Mouse (Mus musculus) spleen, adult 2 months (tissue): ENCODE data around the gene Gmeb1.

Source experiments
- CTCF ChIP-seq: fragments of 200-500 bp; IDR thresholded peaks from 2 replicates; pipeline ENCODE4 v1.5.1; 2011; ENCODE audit warnings: mild to moderate bottlenecking, inconsistent platforms; ENCODE audit not compliant: insufficient read depth, insufficient read length, insufficient replicate concordance; ENCODE audit errors: extremely low read depth
- POLR2A ChIP-seq: fragments of 200-500 bp; IDR thresholded peaks from 2 replicates; pipeline ENCODE4 v1.6.1; 2011; ENCODE audit warnings: low read depth, low read length, inconsistent platforms

GRCm38 (mm10) chr4:132261514-132262357, at the start of gene Gmeb1:
- TF ChIP-seq POLR2A (no peak; the same call in 1 of the 2 replicates), CTCF (no peak; the same call in 1 of the 2 replicates)
